Mouse (Mus musculus) thymus, postnatal 25 days (tissue): ENCODE results near the gene Scap.
"Not testable (repeated sequence)": the region's sequence is repeated elsewhere in the genome, so short reads cannot be mapped to it uniquely, and the experiment has no call there.

Experiments used
- DNase-seq: peaks from one replicate; pipeline ENCODE4 v3.0.0; 2022

Scap gene

GRCm38 (mm10) chr9:110390843-110391242, 57.8 kb downstream of the Scap start:
- no peak for DNase-seq

GRCm38 (mm10) chr9:110393295-110393694, 60.2 kb downstream of the Scap start:
- DNase-seq = no peak

- DNase-seq = no peak
Measured at GRCm38 (mm10) chr9:110400650-110401049, 67.6 kb downstream of the Scap start.

GRCm38 (mm10) chr9:110402731-110403130, 69.6 kb downstream of the Scap start:
- DNase-seq = no peak

- not testable (repeated sequence) for DNase-seq
Measured at GRCm38 (mm10) chr9:110403240-110403639, 70.2 kb downstream of the Scap start.

- no peak for DNase-seq
Measured at GRCm38 (mm10) chr9:110407311-110408098, 74.4 kb downstream of the Scap start.

- peak; percentile 92 for DNase-seq
Measured at GRCm38 (mm10) chr9:110408099-110408773, 75.1 kb downstream of the Scap start, which contains the start of gene Ptpn23. TSS of gene Ptpn23 (minus strand) at chr9:110408213.

GRCm38 (mm10) chr9:110410908-110411887, 78.1 kb downstream of the Scap start:
- peak; percentile 86 for DNase-seq

GRCm38 (mm10) chr9:110412926-110413325, 79.8 kb downstream of the Scap start:
- no peak for DNase-seq

GRCm38 (mm10) chr9:110413785-110414184, 80.7 kb downstream of the Scap start:
- DNase-seq = no peak

- DNase-seq = no peak
Measured at GRCm38 (mm10) chr9:110419511-110420112, 86.5 kb downstream of the Scap start, which contains the start of gene Ngp. TSS of gene Ngp (plus strand) at chr9:110419747.

GRCm38 (mm10) chr9:110431241-110431640, 98.2 kb downstream of the Scap start:
- no peak for DNase-seq

GRCm38 (mm10) chr9:110433045-110433444, 100.0 kb downstream of the Scap start:
- no peak for DNase-seq
